Mouse (Mus musculus) thymus, postnatal 25 days (tissue): ENCODE measurements around the gene Tpgs1.
A peak's percentile ranks its signal among the peaks of the same experiment; 100 is the strongest.
"Not testable (repeated sequence)": the region's sequence is repeated elsewhere in the genome, so short reads cannot be mapped to it uniquely, and the experiment has no call there.

ENCODE experiments used
- DNase-seq: peaks from one replicate; pipeline ENCODE4 v3.0.0; 2022

Gene Tpgs1

DNA sequence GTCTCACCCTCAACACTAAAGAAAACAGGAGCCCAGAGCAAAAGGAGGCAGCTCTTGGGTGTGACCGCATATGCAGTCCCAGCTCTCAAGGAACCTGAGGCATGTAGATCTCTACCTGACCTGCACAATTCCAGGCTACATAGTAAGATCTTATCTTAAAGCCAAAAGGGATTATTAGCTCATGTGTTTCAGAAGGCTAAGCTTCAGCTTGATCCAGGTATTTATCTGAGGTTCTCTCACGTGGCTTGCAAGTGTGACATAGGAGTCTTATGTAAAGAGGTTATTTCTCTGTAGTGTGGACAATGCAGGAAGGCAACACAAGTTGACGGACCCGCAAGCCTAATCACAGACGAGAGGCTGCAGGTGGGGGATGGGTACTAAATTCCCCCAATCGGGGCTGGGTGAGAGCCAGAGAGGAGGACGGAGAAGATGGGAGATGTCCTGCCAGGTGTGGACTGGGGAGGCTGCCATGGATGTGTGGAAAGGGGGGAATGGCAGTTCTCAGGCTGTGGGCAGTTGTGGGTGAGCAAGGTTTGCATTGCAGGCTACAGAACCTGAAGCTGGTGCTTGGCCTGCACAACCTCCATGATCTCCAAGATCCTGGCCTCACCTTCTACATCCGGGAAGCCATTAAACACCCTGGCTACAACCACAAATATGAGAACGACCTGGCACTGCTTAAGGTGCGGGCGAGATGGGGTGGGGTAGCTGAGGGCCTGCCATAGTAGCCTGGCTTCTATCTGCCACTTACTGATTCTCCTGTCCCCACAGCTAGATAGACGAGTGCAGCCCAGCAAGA, 24.6 kb downstream of the Tpgs1 start:
- no peak for DNase-seq

- no peak for DNase-seq
These were observed 25.1 kb downstream of the Tpgs1 start for GRCm38 (mm10) chr10:79694379-79694655.

GRCm38 (mm10) chr10:79695231-79696128, 26.3 kb downstream of the Tpgs1 start:
- peak; percentile 77 for DNase-seq

DNA sequence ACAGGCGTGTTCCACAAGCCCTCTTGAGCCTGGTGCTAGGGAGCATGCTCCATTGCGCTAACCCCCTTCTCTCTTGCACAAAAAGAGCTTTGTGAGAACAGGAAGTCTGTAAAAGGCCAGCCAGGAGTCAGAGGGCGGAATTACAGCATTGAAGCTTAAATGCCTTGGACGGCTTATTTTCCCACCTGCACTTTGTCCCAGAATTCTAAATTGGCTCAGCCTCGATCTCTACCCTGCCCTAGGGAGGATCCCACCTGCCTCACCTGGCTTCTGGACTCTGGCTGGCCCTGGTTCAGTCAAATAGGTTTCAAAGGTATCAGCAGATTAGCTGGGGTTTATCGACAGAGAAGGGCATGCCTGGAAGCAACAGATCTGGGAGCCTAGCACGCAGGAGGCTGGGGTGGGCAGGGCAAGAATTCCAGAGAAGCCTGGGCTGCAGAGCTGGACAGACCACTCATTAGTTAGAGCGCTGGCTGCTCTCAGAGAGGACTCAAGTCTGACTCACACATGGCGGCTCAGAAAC, 27.0 kb downstream of the Tpgs1 start:
- no peak for DNase-seq

- DNase-seq = no peak
These were observed 28.7 kb downstream of the Tpgs1 start for GRCm38 (mm10) chr10:79697916-79698315.

- no peak for DNase-seq
These were observed 29.3 kb downstream of the Tpgs1 start for GRCm38 (mm10) chr10:79698459-79698858.

GRCm38 (mm10) chr10:79700676-79701075, 31.5 kb downstream of the Tpgs1 start:
- no peak for DNase-seq

DNA sequence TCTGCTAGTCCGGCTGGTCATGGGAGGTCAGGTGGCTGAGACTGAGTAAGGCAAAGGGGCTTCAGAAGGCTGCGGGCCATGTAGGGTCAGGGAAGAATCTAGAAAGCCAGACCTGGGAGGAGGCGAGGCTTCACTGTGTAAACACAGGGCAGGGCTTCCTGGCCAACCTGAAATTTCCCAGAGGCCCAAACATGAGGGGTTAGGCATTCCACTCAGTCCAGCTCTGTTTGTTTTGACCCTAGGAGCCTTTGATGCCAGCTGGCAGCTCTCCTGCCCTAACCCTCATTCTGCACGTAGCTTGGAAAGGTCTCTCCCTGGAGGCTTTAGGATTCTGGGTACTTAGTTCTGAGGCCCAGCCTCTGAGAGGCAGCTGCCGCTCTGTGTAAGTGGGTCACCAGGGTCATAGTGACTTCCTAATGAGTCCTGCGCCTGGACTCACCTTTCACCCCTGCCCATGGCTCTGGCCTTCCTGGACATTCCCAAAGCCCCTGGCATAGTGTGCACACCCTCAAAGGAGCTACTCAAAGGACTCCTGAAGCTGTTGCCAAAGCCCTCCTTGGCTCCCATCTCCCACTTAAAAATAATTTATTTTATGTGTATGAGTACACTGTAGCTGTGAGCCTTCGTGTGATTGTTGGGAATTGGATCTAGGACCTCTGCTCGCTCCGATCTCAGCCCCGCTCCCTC, 32.4 kb downstream of the Tpgs1 start:
- DNase-seq = no peak

- not testable (repeated sequence) for DNase-seq
These were observed 33.8 kb downstream of the Tpgs1 start for GRCm38 (mm10) chr10:79702970-79703369.

DNA sequence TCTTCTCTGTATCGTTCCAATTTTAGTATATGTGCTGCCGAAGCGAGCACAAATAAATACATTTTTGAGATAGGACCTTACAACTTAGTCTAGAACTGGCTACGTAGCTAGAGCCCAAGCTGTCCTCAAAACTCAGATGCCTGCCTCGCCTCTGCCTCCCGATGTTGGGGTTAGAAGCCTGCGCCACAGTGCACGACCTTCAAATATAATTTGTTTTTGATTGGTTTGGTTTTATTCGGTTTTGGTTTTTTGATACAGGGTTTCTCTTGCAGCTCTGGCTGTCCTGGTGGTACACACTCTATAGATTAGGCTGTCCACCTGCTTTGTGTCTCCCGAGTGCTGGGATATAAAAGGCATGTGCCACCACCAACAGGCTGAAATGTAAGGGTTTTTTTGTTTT, 34.4 kb downstream of the Tpgs1 start:
- no peak for DNase-seq

DNA sequence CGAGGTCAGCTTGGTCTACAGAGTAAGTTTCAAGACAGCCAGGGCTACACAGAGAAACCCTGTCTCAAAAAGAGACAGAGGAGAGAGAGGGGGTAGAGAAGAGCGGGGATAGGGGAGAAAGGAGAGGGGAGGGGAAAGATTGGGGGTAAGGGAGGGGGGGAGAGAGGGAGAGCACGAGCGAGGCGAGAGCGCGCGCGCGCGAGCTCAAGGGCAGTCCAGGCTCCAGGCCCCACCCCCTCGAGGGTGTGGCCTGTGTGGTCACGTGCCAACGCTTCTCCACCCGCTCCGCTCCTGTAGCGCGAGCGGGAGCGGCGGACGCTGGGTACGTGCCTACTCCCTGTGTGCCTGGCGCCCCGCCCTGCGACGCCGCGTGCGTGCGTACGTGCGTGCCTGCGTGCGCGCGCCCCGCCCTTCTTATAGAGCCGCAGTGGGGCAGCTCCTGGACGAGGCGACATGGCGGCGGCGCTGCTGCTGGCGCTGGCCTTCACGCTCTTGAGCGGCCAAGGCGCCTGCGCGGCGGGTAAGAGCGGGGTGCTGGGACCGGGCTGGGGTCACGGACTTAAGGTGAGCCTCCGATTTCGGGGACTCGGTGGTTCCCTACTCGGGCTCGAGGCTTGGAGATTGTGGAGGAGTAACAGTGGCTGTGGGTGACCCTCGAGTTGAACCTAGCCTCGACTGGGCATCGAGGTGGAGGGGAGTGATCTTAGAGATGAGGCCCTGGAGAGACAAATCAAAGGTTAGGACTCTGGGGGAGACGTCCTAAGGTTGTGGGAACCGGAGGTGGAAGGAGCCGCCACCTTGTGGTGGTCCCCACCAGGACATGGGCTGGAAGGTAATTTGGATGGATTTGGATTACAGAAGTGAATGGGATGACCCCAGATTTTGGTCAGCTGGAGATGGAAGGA, 35.1 kb downstream of the Tpgs1 start, which contains the start of gene Bsg:
Gene Bsg, plus strand, starts transcription at position 427 of the 905 bp plus-strand sequence.
- peak; percentile 98 for DNase-seq

DNA sequence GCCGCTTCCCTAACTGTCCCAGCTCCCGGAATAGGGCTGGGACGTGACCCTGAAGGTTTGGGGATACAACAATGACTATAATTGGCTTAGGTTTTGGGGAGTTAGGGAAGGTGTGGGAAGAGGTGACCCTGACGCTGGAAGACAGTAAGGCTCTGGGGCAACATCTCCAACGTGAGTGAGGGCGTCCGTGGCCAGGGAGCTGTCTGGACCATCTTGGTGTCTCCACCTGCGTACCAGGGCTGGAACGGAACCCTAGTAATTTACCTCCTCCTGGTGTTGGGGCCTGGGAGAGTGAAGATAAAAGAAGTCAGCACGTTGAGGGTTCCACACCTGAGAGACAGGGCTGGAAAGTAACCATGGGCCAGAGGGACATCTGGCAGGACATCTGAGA, 35.8 kb downstream of the Tpgs1 start:
- DNase-seq = no peak

GRCm38 (mm10) chr10:79705951-79706350, 36.8 kb downstream of the Tpgs1 start:
- DNase-seq = no peak

GRCm38 (mm10) chr10:79706406-79707094, 37.4 kb downstream of the Tpgs1 start:
- no peak for DNase-seq

GRCm38 (mm10) chr10:79707162-79707561, 38.0 kb downstream of the Tpgs1 start:
- DNase-seq = no peak

DNA sequence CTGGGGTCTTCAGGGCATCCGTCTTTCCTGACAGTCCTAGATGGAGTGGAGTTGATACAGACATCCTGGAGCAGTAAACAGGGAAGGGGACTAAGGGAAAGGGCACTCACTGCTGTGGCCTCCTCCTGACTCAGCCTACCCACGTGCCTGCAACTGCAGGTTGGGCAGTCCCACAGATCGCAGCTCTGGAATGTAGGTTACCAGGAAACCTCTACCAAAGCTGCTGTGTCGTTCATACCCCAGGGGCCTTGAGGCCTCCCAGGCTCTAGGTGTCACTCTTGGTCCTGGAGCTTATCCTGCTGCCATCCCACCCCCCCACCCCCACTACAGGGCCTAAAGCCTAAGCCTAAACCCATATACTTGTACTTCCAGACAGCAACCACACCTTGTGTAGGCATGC, 38.6 kb downstream of the Tpgs1 start:
- DNase-seq = no peak

- no peak for DNase-seq
These were observed 39.5 kb downstream of the Tpgs1 start for GRCm38 (mm10) chr10:79708668-79709067.

DNA sequence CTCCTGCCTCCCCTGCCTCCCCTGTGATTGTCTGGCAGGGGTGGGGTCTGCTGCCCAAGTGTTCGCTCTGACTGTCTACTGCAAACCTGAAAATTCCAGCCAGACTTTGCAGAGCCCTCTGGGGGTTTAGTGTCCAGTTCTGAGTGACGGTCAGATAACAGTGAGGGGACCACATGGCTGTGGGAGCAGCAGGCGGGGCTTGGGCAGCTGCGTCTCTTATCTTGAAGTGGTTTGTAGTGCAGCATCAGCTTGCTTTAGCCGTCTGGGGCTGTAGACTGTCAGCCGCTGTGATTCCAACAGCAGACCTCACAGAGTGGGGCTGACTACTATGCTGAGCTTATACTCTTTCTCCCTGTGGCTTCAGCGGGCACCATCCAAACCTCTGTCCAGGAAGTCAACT, 40.1 kb downstream of the Tpgs1 start:
- no peak for DNase-seq

DNA sequence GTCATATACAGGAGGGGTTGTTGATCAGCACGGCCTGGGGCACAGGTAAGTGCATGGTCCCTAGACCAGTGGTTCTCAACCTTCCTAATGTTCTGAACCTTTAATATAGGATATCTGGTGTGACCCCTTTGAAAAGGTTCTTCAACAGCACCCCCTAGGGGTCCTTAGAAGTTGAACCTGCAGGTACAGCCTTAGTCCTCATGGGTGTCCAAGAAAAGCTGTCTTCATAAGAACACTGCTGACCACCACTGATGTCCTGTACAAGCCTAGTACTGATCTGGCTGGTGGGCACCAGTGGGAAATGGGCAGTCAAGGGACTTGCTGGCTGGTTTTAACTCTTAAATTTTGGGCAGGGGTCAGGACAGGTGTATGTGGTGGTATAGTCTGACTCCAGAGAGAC, 42.9 kb downstream of the Tpgs1 start:
- peak; percentile 35 for DNase-seq

GRCm38 (mm10) chr10:79712499-79713126, 43.4 kb downstream of the Tpgs1 start:
- DNase-seq = peak; percentile 71

- no peak for DNase-seq
These were observed 44.0 kb downstream of the Tpgs1 start for GRCm38 (mm10) chr10:79713163-79713562.
